Mouse (Mus musculus) layer of hippocampus, postnatal 10 days (tissue): ENCODE data around the gene Nfib. TPM values are rescaled to one million over a fixed set of nuclear protein-coding genes. Genes with fewer than 3 reads are reported as not detected.

ENCODE experiments used
- DNase-seq, 2 experiments: peaks; one replicate each; pipeline ENCODE4 v3.0.0; 2021; ENCODE audit warnings: low spot score in 2 of 2
- total RNA-seq, 2 experiments: library from RNA; stranded (reverse); gene quantifications; 2 replicates each; pipeline ENCODE4 v1.2.3; 2021

Nfib gene
- total RNA-seq, 2 experiments from 2014 or later, result 218 to 236 TPM

DNA sequence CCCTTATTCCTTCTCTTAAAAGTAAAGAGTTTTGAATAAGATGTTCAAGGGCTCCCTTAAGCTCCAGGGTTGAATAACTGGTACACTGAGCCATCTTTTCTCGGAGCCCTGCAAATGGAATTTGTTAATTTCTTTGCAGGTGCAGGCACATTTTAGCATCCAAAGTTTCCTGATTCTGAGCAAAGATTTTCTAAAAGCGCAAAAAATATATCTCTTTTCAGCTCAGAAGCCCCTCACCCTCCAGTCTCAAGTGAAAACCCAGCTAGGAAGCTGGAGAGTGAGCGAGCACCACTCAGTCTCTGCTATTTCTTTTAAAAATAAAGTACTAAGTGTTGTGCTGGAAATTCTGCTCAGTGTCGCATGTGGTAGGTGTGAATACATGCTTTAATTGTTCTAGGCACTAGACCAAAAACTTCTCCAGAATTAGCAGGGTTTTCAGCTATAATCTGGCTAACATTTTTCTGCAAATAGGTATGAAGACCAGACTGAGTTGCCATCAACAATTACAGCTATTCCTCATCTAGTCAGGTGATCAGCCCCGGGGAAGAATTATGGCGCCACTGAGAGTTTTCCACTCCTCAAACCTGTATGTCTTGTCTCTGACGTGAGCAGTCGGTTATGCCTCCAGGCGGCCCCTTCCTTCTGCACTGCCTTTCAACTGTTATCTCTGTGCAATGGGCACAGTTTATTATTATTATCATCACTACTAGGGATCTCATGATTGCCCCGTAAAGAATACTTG is 162.7 kb downstream of the Nfib start:
- no peak for DNase-seq

DNA sequence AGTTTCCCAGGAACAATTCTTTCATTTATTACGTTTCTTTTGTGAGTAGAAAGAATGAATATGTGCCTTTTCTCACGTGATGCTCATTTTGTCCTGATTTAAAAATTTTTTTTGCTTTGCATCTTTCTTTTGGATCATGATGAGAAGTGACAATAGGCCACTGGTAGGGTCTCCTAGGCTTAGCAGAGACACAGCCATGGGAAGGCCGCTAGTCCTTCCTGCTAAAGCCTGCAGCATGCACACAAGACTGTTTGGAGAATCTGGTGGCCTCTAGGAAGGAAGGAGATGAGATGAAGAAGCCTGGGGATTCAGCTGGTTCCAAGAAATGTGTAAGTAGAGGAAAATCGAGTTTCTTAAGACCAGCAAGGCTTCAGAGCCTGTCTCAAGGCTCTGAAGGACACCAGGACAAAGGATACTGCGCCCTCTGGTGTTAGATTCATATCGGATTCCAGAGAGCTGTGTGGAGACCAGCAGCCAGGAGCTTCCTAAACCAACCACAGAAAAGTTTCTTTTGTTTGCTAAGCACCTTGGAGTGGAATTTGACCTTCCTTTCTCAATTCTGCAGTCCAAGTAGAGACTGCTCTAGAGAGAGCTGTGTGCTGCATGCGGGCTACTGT is 163.5 kb downstream of the Nfib start:
- peak; percentile 74 to 82 for DNase-seq

DNA sequence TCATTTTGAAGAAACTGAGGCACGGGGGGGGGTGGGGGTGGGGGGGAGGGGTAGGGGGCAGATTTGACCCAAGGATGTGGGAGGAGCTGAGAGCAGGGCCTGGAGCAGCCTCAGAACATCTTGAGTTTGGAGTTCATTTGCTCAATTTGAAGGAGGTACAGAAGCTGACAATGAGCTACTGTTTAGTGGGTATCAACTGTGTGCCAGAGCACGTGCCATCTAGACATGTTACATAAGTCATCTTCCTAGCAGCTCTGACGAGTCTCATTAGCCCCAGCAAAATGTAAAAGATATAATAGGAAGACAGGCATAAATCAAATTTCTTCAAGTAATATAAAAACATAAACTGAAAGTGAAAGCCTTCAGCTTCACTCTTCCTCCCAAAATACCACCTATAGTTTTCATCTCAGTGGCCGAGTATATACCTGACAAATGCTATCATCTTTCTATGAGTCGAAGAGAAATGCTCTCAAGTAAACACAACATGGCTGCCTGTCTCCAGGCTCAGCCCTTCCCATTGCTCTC is 165.0 kb downstream of the Nfib start:
- no peak for DNase-seq

DNA sequence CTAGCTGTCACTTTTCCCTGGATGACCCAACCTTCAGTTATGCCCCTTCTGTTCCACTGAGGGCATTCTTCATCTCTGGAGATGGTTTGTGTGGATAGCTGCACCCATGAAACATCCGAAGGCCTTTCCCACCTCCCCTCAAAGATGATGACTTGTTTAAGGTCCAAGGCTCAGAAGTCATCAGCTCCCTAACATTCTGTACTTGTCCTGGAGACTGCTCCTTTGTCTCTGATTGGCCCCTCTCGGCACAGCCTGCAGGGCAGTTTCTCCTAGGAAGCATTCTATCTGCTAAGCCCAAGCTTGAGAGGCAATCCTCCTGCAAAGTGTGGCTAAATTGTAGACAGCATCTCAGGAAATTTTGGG is 165.5 kb downstream of the Nfib start:
- no peak for DNase-seq

DNA sequence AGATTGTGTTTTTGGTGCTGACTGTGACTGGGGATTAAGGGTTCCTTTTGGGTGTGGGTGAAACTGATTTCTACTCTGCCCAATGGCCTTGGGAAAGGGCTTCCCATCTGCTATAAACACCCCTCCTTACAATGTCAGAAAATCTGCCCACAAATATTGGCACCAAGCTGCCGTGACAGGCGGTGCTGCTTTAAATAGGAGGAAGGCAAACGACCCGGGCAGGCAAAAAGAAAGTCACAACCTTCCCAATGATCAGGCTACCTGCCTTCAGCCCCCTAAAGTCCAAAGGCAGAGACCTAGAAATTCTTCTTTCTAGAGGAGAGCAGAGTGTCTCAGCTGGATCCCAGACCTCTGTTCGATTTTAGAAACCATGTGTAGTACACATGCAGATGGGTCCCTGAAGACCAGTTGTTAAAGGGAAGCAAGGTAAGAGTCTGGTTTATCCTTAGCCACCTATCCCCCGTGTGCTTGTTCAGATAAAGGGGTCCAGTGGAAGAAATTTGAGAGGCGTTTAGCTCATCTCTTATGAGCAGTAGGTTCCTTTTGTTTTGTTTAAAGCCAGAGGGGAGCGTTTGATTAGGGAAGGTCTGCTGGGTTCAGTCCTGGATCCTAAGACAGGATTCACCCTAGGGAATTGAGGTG is 166.0 kb downstream of the Nfib start:
- no peak for DNase-seq

DNA sequence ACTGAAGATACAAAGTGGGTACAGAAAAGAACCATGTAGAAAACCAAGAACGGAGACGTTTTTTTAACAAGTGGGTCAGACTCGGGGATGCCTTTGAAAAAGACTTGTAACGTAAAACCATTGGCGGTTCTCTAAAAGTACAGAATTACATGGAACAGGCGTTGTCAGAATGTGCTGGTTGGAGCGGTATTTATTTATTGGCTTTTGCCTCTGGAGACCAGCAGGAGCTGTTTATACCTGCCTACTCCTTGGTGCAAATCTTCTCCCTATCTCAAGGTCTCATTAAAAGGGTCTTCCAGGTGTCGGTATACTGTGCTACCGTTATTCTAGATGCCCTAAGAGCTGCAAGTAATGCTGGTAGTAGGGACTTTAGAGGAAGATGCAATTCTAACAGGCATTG is 166.7 kb downstream of the Nfib start:
- DNase-seq, result no peak

DNA sequence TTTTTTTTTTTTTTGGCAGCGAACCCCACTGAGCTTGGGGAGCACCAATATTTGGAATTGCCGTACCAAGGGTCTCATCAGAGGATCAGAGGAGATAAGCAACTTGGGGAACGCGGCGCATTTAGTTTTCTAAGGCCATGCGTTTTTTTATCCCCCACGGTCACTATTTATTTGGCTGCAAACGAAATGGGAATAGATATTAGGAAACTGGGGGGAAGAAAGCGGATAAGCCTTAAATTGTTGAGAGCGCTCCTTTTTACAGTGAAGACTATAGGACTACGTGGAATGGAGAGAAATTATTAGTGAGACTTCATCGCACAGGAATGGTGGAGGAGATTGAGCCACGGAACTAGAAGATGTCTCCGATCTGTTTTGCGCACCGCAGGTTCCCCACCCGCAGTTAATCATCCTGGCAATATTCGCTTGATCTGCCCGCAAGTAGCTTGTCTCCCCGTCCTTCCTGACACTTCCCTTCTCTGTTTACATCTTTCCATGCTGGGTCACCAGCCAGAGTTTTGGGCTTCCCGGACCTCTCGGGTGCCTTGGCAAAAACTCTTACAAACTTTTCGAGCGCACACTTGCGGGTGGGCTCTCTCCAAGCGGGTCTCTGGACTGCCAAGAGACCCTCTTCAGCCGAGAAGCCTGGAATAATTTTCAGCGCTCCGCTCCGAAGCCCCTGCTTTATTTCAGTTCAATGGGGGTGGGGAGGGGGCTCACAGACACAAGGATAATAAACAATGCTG is 167.3 kb downstream of the Nfib start:
- peak; percentile 53 to 68 for DNase-seq

DNA sequence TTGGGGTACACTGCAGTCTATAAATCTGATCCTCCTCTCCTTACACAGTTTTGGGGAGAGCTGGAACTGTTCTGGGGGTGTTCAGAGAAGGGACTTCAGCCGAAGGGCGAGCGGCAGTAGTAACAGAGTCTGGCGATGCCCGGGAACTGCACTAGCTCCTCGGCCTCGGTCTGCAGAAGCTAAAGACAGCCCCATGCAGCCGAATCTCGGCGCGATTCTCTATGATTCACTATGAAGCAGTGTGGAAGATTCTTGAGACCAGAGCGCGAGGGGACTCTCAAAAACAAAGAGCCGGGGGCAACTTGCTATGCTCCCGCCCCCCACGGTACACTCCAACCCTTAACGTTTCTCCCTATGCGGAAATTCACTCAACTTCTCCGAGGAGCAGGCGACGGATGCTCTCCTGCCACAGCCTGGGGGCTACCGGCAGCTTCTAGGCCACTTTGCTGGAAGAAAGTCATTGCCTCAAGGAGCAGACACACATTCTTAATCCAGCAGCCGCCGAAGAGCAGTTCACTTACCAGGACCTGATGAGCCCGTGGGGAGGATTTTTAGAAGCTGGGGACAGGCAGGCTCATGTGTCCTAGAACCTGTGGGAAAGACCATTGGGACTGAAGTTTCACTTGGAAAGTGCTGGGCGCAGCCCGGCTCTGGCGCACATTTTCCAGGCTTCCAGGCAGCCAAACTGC is 168.1 kb downstream of the Nfib start:
- DNase-seq, result peak; percentile 69 to 70

DNA sequence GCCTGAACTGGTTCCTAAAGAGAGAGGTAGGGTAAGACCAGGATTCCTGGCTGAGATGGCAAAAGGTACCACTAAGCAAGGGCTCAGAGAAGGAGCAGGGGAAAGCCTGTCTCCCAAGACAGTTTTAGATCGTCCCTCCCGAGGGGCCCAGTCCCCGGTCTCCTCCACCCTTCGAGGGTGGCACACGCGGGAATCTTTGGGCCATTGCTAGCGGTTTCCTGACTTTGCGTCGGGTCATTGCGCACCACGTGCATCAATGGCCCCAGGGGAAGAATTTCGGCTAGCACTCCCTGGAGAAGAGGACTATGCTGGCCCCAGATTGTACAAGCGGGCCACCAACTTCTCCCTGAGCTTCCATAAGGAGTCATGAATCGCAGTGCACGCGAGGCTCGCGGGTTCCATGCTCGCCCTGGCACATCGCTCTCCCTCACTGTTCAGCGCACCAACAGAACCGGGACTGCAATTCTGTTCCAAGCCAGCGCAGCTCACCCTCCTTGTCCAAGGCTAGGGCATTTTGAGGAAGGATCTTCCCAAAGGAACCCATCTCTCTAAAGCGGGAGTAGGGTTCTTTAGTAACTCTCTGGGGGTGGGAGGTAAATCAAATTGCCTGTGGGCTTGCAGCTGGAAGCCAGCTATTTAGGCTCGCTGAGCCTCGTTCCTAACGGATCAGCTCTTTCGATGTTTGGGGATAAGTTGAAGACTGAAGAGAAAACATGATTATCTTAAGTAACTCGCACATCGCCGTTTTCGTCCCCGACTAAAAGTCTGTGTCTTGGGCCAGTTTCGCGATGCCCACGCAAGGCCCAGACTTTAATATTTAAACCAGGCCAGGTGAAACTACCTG is 168.9 kb downstream of the Nfib start:
- DNase-seq, result peak; percentile 61 to 68

DNA sequence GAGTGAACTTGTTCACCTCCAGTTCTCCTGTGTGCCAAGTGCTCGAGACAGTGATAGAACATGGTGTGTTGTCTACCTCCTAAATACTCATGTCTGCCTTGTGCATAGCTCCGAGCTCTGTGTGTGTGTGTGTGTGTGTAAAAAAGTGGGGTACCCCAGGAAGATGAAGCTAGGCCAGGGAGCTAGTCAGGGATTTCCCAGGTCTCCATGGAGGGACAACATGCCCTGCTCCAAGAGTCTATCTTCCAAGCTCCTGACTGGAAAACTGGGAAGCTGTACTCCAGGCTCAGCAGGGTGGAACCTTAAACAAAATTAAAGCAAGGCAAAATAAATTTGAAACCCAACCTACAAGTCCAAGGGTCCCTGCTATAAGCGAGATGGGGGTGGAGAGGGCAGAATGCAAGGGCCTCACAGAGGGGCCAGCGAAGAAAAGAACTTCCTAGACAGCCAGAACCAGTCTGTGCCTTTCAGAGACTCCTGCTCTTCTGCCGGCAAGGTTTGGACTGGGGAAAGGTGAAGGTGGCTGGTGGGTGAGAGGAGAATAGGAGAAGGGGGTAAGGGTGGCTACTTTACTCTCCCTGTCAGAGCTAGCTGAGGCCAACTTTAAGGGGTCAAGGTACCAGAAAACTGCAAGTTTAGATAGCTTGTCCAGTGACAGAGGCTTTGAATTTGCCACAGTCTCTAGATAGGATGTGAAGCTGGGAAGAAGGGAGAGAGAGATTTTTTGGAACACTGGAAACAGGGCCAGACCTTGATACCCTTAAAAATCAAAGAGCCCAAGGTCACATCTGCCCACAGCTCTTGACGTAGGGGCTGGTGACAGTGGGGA is 169.7 kb downstream of the Nfib start:
- DNase-seq, result no peak

DNA sequence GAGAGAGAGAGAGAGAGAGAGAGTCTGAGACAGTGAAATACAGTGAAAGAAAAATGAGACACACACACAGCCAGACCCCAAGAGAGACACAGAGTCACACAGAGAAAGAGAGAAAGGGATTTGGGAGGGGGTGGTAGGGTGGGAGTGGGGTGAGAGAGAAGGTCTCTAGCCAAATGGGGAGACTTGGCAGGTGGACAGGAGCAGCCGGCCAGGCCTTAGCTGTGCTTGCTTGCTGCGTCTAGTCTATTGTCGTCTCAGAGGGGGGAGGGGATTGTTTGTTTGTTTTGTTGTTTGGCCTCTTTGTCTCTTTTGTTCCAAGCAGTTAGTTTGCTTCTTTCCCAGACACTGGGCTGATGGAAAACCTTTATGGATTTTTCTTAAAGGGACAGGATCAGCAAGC is 172.3 kb downstream of the Nfib start:
- peak; percentile 59 to 75 for DNase-seq

DNA sequence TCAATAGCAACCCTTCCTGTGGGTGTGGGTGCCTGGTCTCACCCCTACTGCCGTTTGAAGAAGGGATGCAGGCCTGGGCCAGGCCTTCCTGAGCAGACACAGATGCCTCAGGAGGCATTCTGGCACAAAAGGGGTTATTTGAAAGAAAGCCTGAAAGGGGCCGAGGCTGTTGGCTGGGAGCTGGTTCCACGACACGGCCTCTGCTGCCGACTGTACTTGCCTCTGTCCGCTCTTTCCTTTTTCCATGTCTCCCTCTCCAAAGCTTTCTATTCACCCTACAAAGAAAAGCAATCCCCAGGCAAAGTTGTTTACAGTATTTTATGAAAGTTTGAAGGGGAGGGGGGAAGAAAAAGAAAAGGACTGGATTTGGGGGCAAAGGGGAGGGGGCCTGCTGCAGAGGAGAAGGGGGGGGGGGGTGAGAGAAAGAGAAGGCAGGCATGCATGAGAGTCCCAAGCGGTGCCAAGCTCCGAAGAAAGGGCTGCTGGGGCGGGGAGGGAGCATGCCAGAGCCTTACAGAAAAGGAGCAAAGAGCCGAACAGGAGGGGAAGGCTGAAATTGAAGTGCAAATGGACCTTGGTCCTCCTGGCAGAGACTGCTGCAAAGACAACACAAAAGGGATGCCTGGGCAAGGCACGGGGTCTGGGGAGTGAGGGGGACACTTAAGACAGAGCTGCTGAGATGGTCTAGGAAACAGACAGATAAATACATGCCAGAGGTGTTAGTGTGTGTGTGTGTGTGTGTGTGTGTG is 172.9 kb downstream of the Nfib start:
- DNase-seq, result peak; percentile 54 to 70

DNA sequence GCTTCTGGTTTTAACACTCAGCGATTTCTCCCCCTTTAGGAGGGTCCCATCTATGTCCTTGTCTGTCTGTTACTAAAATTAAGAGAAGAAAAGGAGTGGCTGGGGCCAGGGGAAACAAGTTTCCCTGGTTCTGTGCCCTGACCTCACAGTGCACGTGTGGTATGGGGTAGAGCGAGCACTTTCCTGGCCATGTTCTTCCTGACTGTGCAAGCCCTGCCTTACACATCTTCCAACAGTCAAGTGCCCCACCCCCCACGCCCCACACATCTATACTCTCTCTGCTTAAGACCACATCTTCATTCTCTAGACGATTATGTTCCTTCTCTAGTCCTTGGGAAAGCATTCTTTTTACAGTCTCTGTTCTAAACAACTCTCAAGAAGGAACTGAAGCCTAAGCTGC is 173.6 kb downstream of the Nfib start:
- no peak for DNase-seq

DNA sequence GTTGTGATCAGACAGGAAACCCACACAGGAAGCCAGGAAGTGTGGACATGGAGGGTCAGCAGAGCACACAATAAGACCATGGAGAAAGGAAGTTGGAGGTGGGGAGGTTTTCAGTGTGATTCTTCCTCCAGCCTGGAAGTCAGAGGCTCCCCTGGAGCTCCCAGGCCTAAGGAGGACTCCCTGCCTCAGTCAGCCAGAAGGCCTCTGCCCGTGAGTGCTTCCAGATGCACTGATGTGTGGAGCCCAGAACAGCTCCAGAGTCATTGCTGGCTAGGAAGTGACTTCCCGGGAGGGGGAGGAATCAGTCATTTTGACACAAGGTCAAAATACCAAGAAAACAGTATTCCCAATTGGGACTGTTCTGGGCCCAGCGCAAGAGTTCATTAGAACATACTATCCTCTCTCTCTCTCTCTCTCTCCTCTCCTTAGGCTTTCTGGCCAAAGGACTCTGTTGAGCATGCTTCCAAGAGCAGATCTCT is 174.6 kb downstream of the Nfib start:
- DNase-seq, result no peak

DNA sequence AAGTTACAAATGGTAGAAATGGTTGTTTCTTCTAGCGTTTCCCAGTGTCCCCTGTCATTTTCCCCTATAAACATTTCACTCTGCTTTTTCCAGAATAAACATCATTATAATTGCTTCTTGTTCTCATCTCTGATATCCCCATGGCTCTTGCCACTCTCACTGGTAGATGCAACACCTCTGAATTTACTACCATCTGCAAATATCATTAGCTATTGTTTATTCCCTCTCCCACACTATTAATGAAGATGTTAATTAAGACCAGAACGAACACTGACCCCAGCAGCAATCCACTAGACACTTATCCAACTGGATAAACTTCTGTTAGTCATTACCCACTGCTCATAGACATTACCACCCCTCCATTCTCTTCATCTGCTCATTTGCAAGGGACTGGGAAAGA is 176.6 kb downstream of the Nfib start:
- no peak for DNase-seq

DNA sequence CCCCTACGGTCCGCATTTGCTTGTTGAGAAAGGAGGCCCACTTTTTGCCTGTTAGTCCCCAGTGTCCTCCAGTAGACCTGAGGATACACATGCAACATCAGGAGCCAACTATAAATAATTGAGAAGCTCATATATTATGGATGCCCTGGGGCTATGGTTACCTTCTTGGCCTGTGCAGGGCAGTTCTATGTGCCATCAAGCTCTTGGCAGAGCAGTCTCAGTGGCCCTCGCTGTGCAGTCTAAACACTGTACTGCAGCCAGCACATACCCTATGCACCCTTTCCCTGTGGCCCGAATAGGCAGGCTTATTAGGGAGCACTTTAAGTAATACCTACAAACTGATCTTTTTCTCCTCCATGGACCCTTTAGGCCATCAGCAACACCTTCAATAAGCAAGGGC is 185.6 kb downstream of the Nfib start:
- DNase-seq, result no peak

DNA sequence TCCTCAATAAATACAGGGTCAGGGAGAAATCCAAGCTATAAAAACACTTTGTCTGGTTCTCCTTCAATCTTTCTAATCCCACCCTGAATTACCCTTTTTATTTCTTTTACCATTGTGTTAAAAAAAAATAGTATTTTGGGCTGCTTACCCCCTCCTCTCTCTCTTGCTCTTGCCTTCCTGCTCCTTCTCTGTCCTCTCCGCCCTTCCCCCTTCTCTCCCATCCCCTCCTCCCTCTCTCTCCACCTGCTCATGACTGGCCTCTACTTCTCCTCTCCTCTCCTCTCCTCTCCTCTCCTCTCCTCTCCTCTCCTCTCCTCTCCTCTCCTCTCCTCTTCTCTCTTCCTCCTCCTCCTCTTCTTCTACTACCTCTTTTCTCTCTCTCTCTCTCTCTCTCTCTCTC is 187.4 kb downstream of the Nfib start:
- peak in 1 of 2 experiments; percentile 9 for DNase-seq

DNA sequence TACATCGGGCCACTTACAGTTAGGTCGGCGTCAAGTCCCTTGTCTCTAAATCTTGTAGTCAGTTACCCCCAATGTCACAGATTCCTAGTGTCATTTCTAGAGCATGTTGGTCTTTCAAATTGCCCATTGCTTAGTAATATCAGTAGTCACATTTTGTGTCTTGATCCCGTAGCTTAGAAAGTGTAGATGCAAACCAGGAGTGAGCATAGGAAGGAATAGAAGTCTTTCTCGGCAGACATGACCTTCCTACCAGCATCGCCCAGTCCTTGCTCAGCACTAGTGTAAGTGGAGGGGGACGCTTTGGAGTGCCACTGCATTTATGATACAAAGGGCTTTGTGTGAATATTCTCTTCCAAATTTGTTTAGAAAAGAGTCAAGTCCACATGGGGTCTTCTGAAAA is 188.2 kb downstream of the Nfib start:
- DNase-seq, result peak in 1 of 2 experiments; percentile 41
